Mouse (Mus musculus) spleen, adult 2 months (tissue): ENCODE measurements at regions not wholly inside any gene's neighbourhood (a gene's known extent, or its start where the extent isn't known, plus 50 kb on each side); places are given as distances from the start of the nearest gene placed in this dataset.

Experiments used
- DNase-seq, 2 experiments: peaks; one replicate each; pipeline versions ENCODE4 v3.0.0 to v3.0.0-alpha.2; 2012 to 2021; ENCODE audit warnings: low spot score in 2 of 2, low read depth in 1 of 2
- H3K27ac ChIP-seq: fragments of 200-500 bp; 2 replicates; pipeline ENCODE4 v1.5.1; 2012; ENCODE audit warnings: low read length, inconsistent platforms; ENCODE audit not compliant: insufficient read depth
- H3K27me3 ChIP-seq: fragments of 200-500 bp; 2 replicates; pipeline ENCODE4 v1.6.1; 2012; ENCODE audit warnings: mild to moderate bottlenecking, moderate library complexity, low read length, inconsistent platforms; ENCODE audit not compliant: control insufficient read depth, insufficient read depth
- H3K36me3 ChIP-seq: fragments of 200-500 bp; 2 replicates; pipeline ENCODE4 v1.6.1; 2012; ENCODE audit warnings: mild to moderate bottlenecking, low read length, inconsistent platforms; ENCODE audit not compliant: control insufficient read depth, insufficient read depth
- H3K4me1 ChIP-seq: fragments of 200-500 bp; 2 replicates; pipeline ENCODE4 v1.6.1; 2011; ENCODE audit warnings: inconsistent platforms; ENCODE audit not compliant: control insufficient read depth, insufficient read depth, insufficient read length
- H3K4me3 ChIP-seq: fragments of 200-500 bp; 2 replicates; pipeline ENCODE4 v1.5.1; 2011; ENCODE audit warnings: mild to moderate bottlenecking, inconsistent platforms; ENCODE audit not compliant: insufficient read depth, insufficient read length; ENCODE audit errors: extremely low read depth
- CTCF ChIP-seq: fragments of 200-500 bp; IDR thresholded peaks from 2 replicates; pipeline ENCODE4 v1.5.1; 2011; ENCODE audit warnings: mild to moderate bottlenecking, inconsistent platforms; ENCODE audit not compliant: insufficient read depth, insufficient read length, insufficient replicate concordance; ENCODE audit errors: extremely low read depth
- POLR2A ChIP-seq: fragments of 200-500 bp; IDR thresholded peaks from 2 replicates; pipeline ENCODE4 v1.6.1; 2011; ENCODE audit warnings: low read depth, low read length, inconsistent platforms
- WGBS: fragments of 180-500 bp; shearing (Covaris S2); methylation state at CpG from one replicate; pipeline ENCODE4 v1.1.7; 2018; 5-methylcytosine and 5-hydroxymethylcytosine counted together

- WGBS: 80% methylated on average over 13 of the region's 13 CpGs
- H3K4me1 ChIP-seq: no peaks in the 10 kb centered on the region
- H3K36me3 ChIP-seq: no peaks in the 10 kb centered on the region
- no peak for DNase-seq
- TF ChIP-seq POLR2A (no peak), CTCF (no peak)
- no peaks in the 10 kb centered on the region for H3K27me3 ChIP-seq
- no peak overlapping the region for H3K27ac ChIP-seq
- no peak overlapping the region for H3K4me3 ChIP-seq
Observed at GRCm38 (mm10) chr7:135902106-135903055, 186.2 kb upstream of the Mki67 start.

- TF ChIP-seq POLR2A (no peak), CTCF (no peak)
- no peaks in the 10 kb centered on the region for H3K27me3 ChIP-seq
- no peak overlapping the region for H3K27ac ChIP-seq
- no peak overlapping the region for H3K4me3 ChIP-seq
- no peaks in the 10 kb centered on the region for H3K36me3 ChIP-seq
- DNase-seq: no peak
- no peaks in the 10 kb centered on the region for H3K4me1 ChIP-seq
Observed at GRCm38 (mm10) chr7:135911376-135911775, 195.2 kb upstream of the Mki67 start.

GRCm38 (mm10) chr7:135913923-135914634 is 197.9 kb upstream of the Mki67 start:
- no peak overlapping the region for H3K27ac ChIP-seq
- H3K36me3 ChIP-seq: no peaks in the 10 kb centered on the region
- no peaks in the 10 kb centered on the region for H3K4me1 ChIP-seq
- TF ChIP-seq POLR2A: no peak
- TF ChIP-seq CTCF: no peak
- DNase-seq: no peak
- H3K27me3 ChIP-seq: no peaks in the 10 kb centered on the region
- no peak overlapping the region for H3K4me3 ChIP-seq
- WGBS: 22% methylated on average over 3 of the region's 3 CpGs

- no peak overlapping the region for H3K4me3 ChIP-seq
- no peak overlapping the region for H3K27ac ChIP-seq
- no peaks in the 10 kb centered on the region for H3K4me1 ChIP-seq
- no peak for TF ChIP-seq CTCF
- TF ChIP-seq POLR2A: no peak
- no peaks in the 10 kb centered on the region for H3K36me3 ChIP-seq
- H3K27me3 ChIP-seq: no peaks in the 10 kb centered on the region
- no peak for DNase-seq
- WGBS: 85% methylated on average over 7 of the region's 7 CpGs
Observed at GRCm38 (mm10) chr7:135923876-135924275, 207.7 kb upstream of the Mki67 start.

DNA sequence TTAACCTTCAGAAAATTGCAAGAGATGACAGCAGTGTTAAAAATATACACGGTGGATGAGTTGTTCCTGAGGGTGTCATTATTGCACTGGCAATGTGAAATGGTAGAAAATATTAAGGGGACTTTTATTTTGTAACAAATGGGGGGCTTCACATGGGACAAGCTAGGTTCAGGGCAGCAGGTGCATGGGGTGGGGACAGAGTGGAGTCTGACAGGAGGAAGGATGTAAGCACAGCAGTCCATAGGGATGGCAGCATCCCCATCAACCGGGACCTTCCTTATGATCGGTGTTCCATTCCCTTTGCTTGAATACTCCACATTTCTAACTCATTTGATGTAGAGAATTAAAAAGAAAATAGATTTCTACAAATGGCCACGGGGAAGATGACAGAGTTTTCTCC is 208.5 kb upstream of the Mki67 start:
- Histone ChIP-seq H3K4me1 (no peaks in the 10 kb centered on the region), H3K27ac (no peak overlapping the region), H3K4me3 (no peak overlapping the region), H3K36me3 (no peaks in the 10 kb centered on the region), H3K27me3 (no peaks in the 10 kb centered on the region)
- no peak for DNase-seq
- no peak for TF ChIP-seq CTCF
- no peak for TF ChIP-seq POLR2A
- 89% methylated on average over 4 of the region's 4 CpGs for WGBS

DNA sequence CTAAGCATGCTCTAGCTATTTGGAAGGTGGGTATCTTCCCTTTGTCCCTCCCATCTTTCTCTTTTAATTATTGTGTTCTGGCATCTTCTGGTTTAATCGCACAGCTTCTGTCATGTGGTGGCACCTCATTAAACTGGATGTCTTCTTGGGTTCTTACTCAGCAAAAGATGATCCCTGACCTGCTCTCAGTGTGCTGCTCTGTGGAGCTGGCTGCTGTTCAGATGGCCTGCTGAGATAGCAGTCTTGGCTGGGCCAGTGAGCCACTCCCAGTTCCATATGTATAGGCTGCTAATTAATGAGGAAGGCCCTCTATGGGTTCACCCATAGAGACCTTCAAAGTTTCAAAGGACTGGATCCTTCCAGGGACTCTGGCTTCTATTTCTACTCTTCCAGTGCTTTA is 213.9 kb upstream of the Mki67 start:
- no peaks in the 10 kb centered on the region for H3K36me3 ChIP-seq
- H3K4me1 ChIP-seq: no peaks in the 10 kb centered on the region
- H3K4me3 ChIP-seq: no peak overlapping the region
- WGBS: 91% methylated on average over 1 of the region's 1 CpGs
- no peak for TF ChIP-seq POLR2A
- no peak overlapping the region for H3K27ac ChIP-seq
- no peaks in the 10 kb centered on the region for H3K27me3 ChIP-seq
- no peak for DNase-seq

GRCm38 (mm10) chr7:135932595-135933175 is 216.5 kb upstream of the Mki67 start:
- no peak for TF ChIP-seq CTCF
- TF ChIP-seq POLR2A: no peak
- WGBS: 85% methylated on average over 5 of the region's 5 CpGs
- DNase-seq: no peak

More at GRCm38 (mm10) chr7:135932595-135933175, 216.5 kb upstream of the Mki67 start:
- no peaks in the 10 kb centered on the region for H3K36me3 ChIP-seq
- H3K4me3 ChIP-seq: no peak overlapping the region
- H3K27ac ChIP-seq: no peak overlapping the region
- no peaks in the 10 kb centered on the region for H3K4me1 ChIP-seq
- H3K27me3 ChIP-seq: no peaks in the 10 kb centered on the region
